15 mouse cellular contexts compared by ENCODE assay signal in the genomic region with DNA sequence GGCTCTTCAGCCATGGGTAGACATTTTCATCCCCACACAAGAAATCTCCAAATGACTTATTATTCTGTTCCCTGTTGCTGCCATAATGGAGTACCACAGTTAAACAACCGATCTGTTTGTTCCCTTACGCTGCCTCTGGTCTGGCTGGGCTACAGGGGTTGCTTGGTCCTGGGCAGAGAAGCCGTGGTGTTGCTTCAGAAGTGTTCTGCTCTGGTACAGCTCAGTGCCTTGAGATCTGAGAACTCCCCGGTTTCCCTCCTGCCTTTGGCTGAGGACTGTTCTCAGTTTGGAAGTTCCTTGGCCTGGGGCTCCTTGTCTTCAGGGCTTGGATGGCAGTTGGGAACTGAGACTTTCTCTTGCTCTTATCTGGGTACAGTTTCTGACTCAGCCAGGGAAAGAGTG. TPM values are rescaled to one million over a fixed set of nuclear protein-coding genes. Genes with fewer than 3 reads are reported as not detected.
DNase-seq lines count a peak whose midpoint lies in the region; ATAC-seq and TF ChIP-seq lines count a peak whose summit lies in the region.
"Had no signal": no experiment of that assay in that cellular context is flagged by ENCODE, and none has a peak within 500 bp of the region (broad histone marks: within the 10 kb centered on the region; RNA-seq: fewer than 3 reads in every experiment).

No protein-coding gene starts in this region.

- H3K27ac ChIP-seq in heart, adult 2 months = peak overlapping the region; percentile 26; the same call in 1 of the 2 replicates
- H3K27ac ChIP-seq in liver, adult 2 months (replicated peaks; ENCODE audit: insufficient read depth, low read depth, low read length) = peak overlapping the region; percentile 79
- H3K27ac ChIP-seq in embryonic fibroblast, embryonic 13.5 days (ENCODE audit: insufficient read depth, low read length) = peak overlapping the region; percentile 71
- 0 out of 2 replicates have a peak overlapping the region, but pooled peaks have one; percentile 35 for H3K27ac ChIP-seq in stomach, embryonic 15.5 days
- no peak overlapping the region for H3K27ac ChIP-seq in midbrain, embryonic 14.5 days (replicated peaks; ENCODE audit: low read depth, low read length)

- intact Hi-C loops in heart, adult 2 months (cut with DNase I) = no loop called here
- intact Hi-C loops in heart, postnatal 10 days (cut with DNase I) = no loop called here

- H3K4me3 ChIP-seq in heart, adult 2 months = no peak overlapping the region
- no peak overlapping the region for H3K4me3 ChIP-seq in liver, adult 2 months (ENCODE audit: insufficient read depth, low read depth, low read length)
- H3K4me3 ChIP-seq in embryonic fibroblast, embryonic 13.5 days (ENCODE audit: insufficient read depth, low read length) = no peak overlapping the region
- H3K4me3 ChIP-seq in stomach, embryonic 15.5 days (replicated peaks) = no peak overlapping the region
- H3K4me3 ChIP-seq in midbrain, embryonic 14.5 days (replicated peaks; ENCODE audit: low read depth, low read length) = no peak overlapping the region

- no peaks in the 10 kb centered on the region for H3K79me2 ChIP-seq in heart, adult 2 months (replicated peaks; ENCODE audit: control insufficient read depth, insufficient read depth, low read length)
- no peaks in the 10 kb centered on the region for H3K79me2 ChIP-seq in liver, adult 2 months (ENCODE audit: control insufficient read depth, insufficient read depth, low read length)

- no peak overlapping the region for H3K9ac ChIP-seq in heart, adult 2 months (ENCODE audit: low read depth, low read length)
- no peak overlapping the region for H3K9ac ChIP-seq in liver, adult 2 months (ENCODE audit: low read depth, low read length)
- no peak overlapping the region for H3K9ac ChIP-seq in stomach, embryonic 15.5 days
- no peak overlapping the region for H3K9ac ChIP-seq in midbrain, embryonic 14.5 days (replicated peaks; ENCODE audit: low read length)

- no peak for TF ChIP-seq POLR2A in heart, adult 2 months (IDR thresholded peaks at IDR 0.05; ENCODE audit: insufficient read depth, low read depth, low read length)
- TF ChIP-seq POLR2A in liver, adult 2 months (IDR thresholded peaks at IDR 0.05; ENCODE audit: extremely low read depth, insufficient read depth, low read length) = no peak
- TF ChIP-seq POLR2A in embryonic fibroblast, embryonic 13.5 days (IDR thresholded peaks at IDR 0.05; ENCODE audit: low read depth, low read length) = no peak

- H3K4me2 ChIP-seq in stomach, embryonic 15.5 days = no peak overlapping the region
- no peak overlapping the region for H3K4me2 ChIP-seq in midbrain, embryonic 14.5 days (ENCODE audit: low read length)

- no peaks in the 10 kb centered on the region for H3K9me3 ChIP-seq in stomach, embryonic 15.5 days
- no peaks in the 10 kb centered on the region for H3K9me3 ChIP-seq in midbrain, embryonic 14.5 days (ENCODE audit: control insufficient read depth, low read length)

- H3K4me1 ChIP-seq in heart, adult 2 months (ENCODE audit: control insufficient read depth, insufficient read depth, low read length) = peaks cover 3% of the 10 kb centered on the region
- peaks cover 28% of the 10 kb centered on the region for H3K4me1 ChIP-seq in liver, adult 2 months (ENCODE audit: control insufficient read depth, insufficient read depth, low read length)
- H3K4me1 ChIP-seq in embryonic fibroblast, embryonic 13.5 days (ENCODE audit: control insufficient read depth, insufficient read depth, low read length) = peaks cover 8% of the 10 kb centered on the region; the same call in 1 of the 2 replicates
- H3K4me1 ChIP-seq in stomach, embryonic 15.5 days = peaks cover 26% of the 10 kb centered on the region; the same call in 1 of the 2 replicates
- H3K4me1 ChIP-seq in midbrain, embryonic 14.5 days (ENCODE audit: control insufficient read depth, insufficient read depth, low read length) = no peaks in the 10 kb centered on the region

- no peak for DNase-seq in heart, adult 2 months
- DNase-seq in heart, postnatal 10 days = no peak
- DNase-seq in liver, adult 2 months (ENCODE audit: extremely low read depth, low read depth, low spot score) = peak; percentile 24
- DNase-seq in liver = no peak
- DNase-seq in retina, embryonic 14.5 days (ENCODE audit: low spot score) = no peak
- DNase-seq in midbrain, embryonic 14.5 days = no peak
- DNase-seq: B cell, adult 2 months; cerebellum, adult 2 months; heart, postnatal 14 days; kidney, postnatal 4 days; layer of hippocampus, postnatal 36 days had no signal

- WGBS in heart, adult 2 months = 65% methylated on average over 4 of the region's 4 CpGs
- WGBS in liver, adult 2 months = 58% methylated on average over 4 of the region's 4 CpGs
- WGBS in stomach, embryonic 15.5 days = 61% methylated on average over 4 of the region's 4 CpGs
- WGBS in midbrain, embryonic 14.5 days = 80% methylated on average over 4 of the region's 4 CpGs

- no peak for TF ChIP-seq CTCF in heart, adult 2 months (IDR thresholded peaks at IDR 0.05)
- no peak for TF ChIP-seq CTCF in liver, adult 2 months (IDR thresholded peaks at IDR 0.05; ENCODE audit: low read depth, low read length)
- no peak for TF ChIP-seq CTCF in embryonic fibroblast, embryonic 13.5 days (IDR thresholded peaks at IDR 0.05; ENCODE audit: borderline replicate concordance, insufficient read depth, low read length)

- no peak for TF ChIP-seq EP300 in heart, adult 2 months (IDR thresholded peaks at IDR 0.05; ENCODE audit: insufficient read depth, low read depth, low read length)

- no peaks in the 10 kb centered on the region for H3K27me3 ChIP-seq in heart, adult 2 months (ENCODE audit: control insufficient read depth, insufficient read depth, low read length)
- no peaks in the 10 kb centered on the region for H3K27me3 ChIP-seq in liver, adult 2 months (ENCODE audit: control insufficient read depth, insufficient read depth, low read length)
- no peaks in the 10 kb centered on the region for H3K27me3 ChIP-seq in stomach, embryonic 15.5 days (replicated peaks)
- no peaks in the 10 kb centered on the region for H3K27me3 ChIP-seq in midbrain, embryonic 14.5 days (ENCODE audit: control insufficient read depth, insufficient read depth, low read length)

- no peak for ATAC-seq in stomach, embryonic 15.5 days (ENCODE audit: insufficient read depth, low FRiP score, low read depth)
- no peak for ATAC-seq in midbrain, embryonic 14.5 days (ENCODE audit: low FRiP score, low TSS enrichment)
- ATAC-seq: inflammation-experienced regulatory T-cells, adult 6 months had no signal

- no peaks in the 10 kb centered on the region for H3K36me3 ChIP-seq in heart, adult 2 months (ENCODE audit: control insufficient read depth, insufficient read depth, low read length)
- H3K36me3 ChIP-seq in liver, adult 2 months (ENCODE audit: control insufficient read depth, insufficient read depth, low read length) = no peaks in the 10 kb centered on the region
- H3K36me3 ChIP-seq in stomach, embryonic 15.5 days = no peaks in the 10 kb centered on the region
- H3K36me3 ChIP-seq in midbrain, embryonic 14.5 days (ENCODE audit: control insufficient read depth, insufficient read depth, low read length) = no peaks in the 10 kb centered on the region

RNA-seq across cellular contexts. Expression of gene H6pd, which starts 3.5 kb away (rescaled TPM):
- 10 to 100 TPM; 39.0 to 44.2 TPM for total RNA-seq in heart, adult 2 months (2021)
- polyA plus RNA-seq in heart, adult 2 months (2012; rRNA removed) = 27.4 and 29.5 TPM in 2 replicates
- 10 to 100 TPM; 41.9 to 45.6 TPM for total RNA-seq in heart, postnatal 10 days (2021)
- total RNA-seq in liver, adult 2 months (2014; rRNA removed) = 121 and 187 TPM in 2 replicates
- 183 and 205 TPM in 2 replicates for polyA plus RNA-seq in liver, adult 2 months (2012; rRNA removed)
- polyA plus RNA-seq in embryonic fibroblast, embryonic 13.5 days (2011; ENCODE audit: insufficient read length, low read depth, missing spikeins) = 59.2 and 64.8 TPM in 2 replicates
- polyA plus RNA-seq in stomach, embryonic 15.5 days (2015; fragmentation: Nextera tagmentation; extraction: Ambion mirVana) = 14.4 and 15.3 TPM in 2 replicates
- 1.5 and 1.7 TPM in 2 replicates for polyA plus RNA-seq in midbrain, embryonic 14.5 days (2014; fragmentation: Nextera tagmentation; extraction: Ambion mirVana)

RNA-seq across cellular contexts. Expression of gene Spsb1, which starts 57.5 kb away (rescaled TPM):
- total RNA-seq in heart, adult 2 months (2021) = 10 to 100 TPM; 28.3 to 35.3 TPM
- 32.2 and 38.7 TPM in 2 replicates for polyA plus RNA-seq in heart, adult 2 months (2012; rRNA removed)
- 10 to 100 TPM; 34.3 to 56.2 TPM for total RNA-seq in heart, postnatal 10 days (2021)
- 0.54 and 0.92 TPM in 2 replicates for total RNA-seq in liver, adult 2 months (2014; rRNA removed)
- polyA plus RNA-seq in liver, adult 2 months (2012; rRNA removed) = 0.91 and 1.3 TPM in 2 replicates
- polyA plus RNA-seq in embryonic fibroblast, embryonic 13.5 days (2011; ENCODE audit: insufficient read length, low read depth, missing spikeins) = 36.4 and 40.9 TPM in 2 replicates
- 15.1 and 15.6 TPM in 2 replicates for polyA plus RNA-seq in stomach, embryonic 15.5 days (2015; fragmentation: Nextera tagmentation; extraction: Ambion mirVana)
- 3.3 and 4.2 TPM in 2 replicates for polyA plus RNA-seq in midbrain, embryonic 14.5 days (2014; fragmentation: Nextera tagmentation; extraction: Ambion mirVana)
- total RNA-seq: monocyte, adult 5-6 weeks had no signal
